Mouse (Mus musculus) retina, adult 2 months (tissue): ENCODE measurements around the gene Serpinb6a.

Source experiments
- DNase-seq: peaks from one replicate; pipeline ENCODE4 v3.0.0-alpha.2; 2012; ENCODE audit warnings: low read depth, low spot score

Gene Serpinb6a

DNA sequence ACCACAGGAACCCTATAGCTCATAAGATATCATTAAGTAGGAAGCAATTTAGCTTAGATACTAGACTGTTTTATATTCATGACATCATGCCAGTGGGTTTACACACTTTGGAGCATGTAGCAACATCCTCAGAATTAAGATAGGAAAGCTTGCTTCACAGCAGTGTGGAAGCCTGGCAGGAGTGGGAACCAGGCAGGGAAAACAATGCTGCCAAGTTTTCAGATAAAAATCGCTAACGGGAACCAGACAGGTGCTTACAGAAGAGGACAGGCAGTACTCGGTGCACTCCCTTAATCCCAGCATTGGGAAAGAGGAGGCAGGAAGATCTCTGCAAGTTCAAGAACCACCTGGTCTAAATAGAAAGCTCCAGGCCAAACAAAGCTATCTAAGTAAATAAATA lies 95.8 kb downstream of the Serpinb6a start:
- DNase-seq = no peak

- no peak for DNase-seq
These were observed 97.2 kb downstream of the Serpinb6a start, which contains the start of gene Serpinb6c for GRCm38 (mm10) chr13:33905176-33905954. Serpinb6c (minus strand) TSS chr13:33905708.

- DNase-seq = no peak
These were observed 99.3 kb downstream of the Serpinb6a start for GRCm38 (mm10) chr13:33903290-33903689.

DNA sequence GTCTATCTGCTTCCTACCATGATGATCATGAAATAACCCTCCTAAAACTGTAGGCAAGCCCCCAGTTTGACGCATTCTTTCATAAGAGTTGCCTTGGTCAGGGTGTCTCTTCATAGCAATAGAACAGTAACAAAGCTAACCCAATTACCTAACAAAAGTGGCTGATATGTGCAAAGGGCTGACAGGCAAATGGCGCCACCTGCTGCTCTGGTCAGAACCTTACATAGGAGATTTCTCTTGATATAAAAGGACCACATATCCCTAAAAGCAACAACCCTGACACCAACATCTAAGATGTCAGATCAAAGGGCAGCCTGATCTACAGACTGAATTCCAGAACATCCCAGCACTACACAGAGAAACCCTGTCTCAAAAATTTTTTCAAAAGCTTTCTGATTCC lies 108.4 kb downstream of the Serpinb6a start:
- DNase-seq = no peak
